In the genomic region with DNA sequence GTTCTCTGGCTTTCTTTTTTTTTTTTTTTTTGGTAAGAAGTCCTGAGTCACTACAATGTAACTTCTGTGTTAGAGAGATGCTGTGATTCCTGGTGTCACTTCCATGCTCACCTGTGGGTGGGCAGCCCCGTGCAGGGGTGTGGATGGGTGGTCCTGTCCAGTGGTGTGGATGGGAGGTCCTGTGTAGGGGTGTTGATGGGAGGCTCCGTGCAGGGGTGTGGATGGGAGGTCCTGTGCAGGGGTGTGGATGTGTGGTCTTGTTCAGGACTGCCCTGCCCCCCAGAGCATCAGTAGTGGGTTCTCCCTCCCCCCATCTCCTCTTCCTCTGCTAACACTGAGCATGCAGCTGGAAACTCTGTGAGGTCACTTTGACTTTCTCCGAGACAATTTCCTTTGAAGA, we compare ENCODE assay signal across 10 mouse cellular contexts. TPM values are rescaled to one million over a fixed set of nuclear protein-coding genes. Genes with fewer than 3 reads are reported as not detected.
"Had no signal": no experiment of that assay in that cellular context is flagged by ENCODE, and none has a peak within 500 bp of the region (broad histone marks: within the 10 kb centered on the region; RNA-seq: fewer than 3 reads in every experiment).

No protein-coding gene starts in this region.

- H3K4me2 ChIP-seq: liver, embryonic 13.5 days; neural tube, embryonic 15.5 days had no signal

- H3K9me3 ChIP-seq: liver, embryonic 13.5 days; neural tube, embryonic 15.5 days had no signal

- ATAC-seq: intestine, embryonic 16.5 days; liver, postnatal 0 days had no signal

- H3K4me3 ChIP-seq: liver, embryonic 13.5 days; myocyte; neural tube, embryonic 15.5 days had no signal

- H3K9ac ChIP-seq: liver, embryonic 13.5 days; liver, postnatal 0 days; neural tube, embryonic 15.5 days had no signal

- DNase-seq: left cerebral cortex, postnatal 4 days; liver; liver, embryonic 13.5 days; liver, postnatal 0 days; lung, postnatal 36 days; midbrain, embryonic 14.5 days had no signal

- H3K27ac ChIP-seq: liver, embryonic 13.5 days; neural tube, embryonic 15.5 days; stomach, postnatal 0 days had no signal

- H3K4me1 ChIP-seq: liver, embryonic 13.5 days had no signal

- H3K36me3 ChIP-seq: liver, embryonic 13.5 days; neural tube, embryonic 15.5 days had no signal

- H3K27me3 ChIP-seq: liver, embryonic 13.5 days; neural tube, embryonic 15.5 days had no signal

RNA-seq across cellular contexts. Expression of a gene that starts 34.9 kb away (rescaled TPM):
- polyA plus RNA-seq: liver, embryonic 13.5 days; liver, postnatal 0 days had no signal
